Mouse (Mus musculus): ENCODE measurements around the gene Fbxo24. TPM values are rescaled to one million over a fixed set of nuclear protein-coding genes. Genes with fewer than 3 reads are reported as not detected.
"Not testable (repeated sequence)": the region's sequence is repeated elsewhere in the genome, so short reads cannot be mapped to it uniquely, and the experiment has no call there.

The Fbxo24 gene
- polyA plus RNA-seq, 1 experiment from 2014 or later: 0.23 TPM

GRCm38 (mm10) chr5:137630602-137631001 is 1.8 kb upstream of the Fbxo24 start:
- H3K4me2 ChIP-seq (ENCODE audit: low read length): peak overlapping the region; percentile 94; the same call in 1 of the 2 replicates
- H3K4me1 ChIP-seq (replicated peaks; ENCODE audit: control insufficient read depth, insufficient read depth, low read length): peaks cover 26% of the 10 kb centered on the region
- 59% methylated on average over 3 of the region's 3 CpGs for WGBS
- H3K9ac ChIP-seq (replicated peaks; ENCODE audit: low read depth, low read length): no peak overlapping the region; the same call in 1 of the 2 replicates
- no peak for ATAC-seq
- 0 out of 2 replicates have a peak, but pooled peaks cover 2% of the 10 kb centered on the region for H3K36me3 ChIP-seq (ENCODE audit: control insufficient read depth, insufficient read depth)
- no peak overlapping the region for H3K4me3 ChIP-seq (replicated peaks; ENCODE audit: low read length)
- H3K27ac ChIP-seq (ENCODE audit: low read length): no peak overlapping the region
- H3K9me3 ChIP-seq (ENCODE audit: control insufficient read depth, low read length): no peaks in the 10 kb centered on the region
- no peaks in the 10 kb centered on the region for H3K27me3 ChIP-seq (replicated peaks; ENCODE audit: control insufficient read depth, insufficient read depth, low read length)

- ATAC-seq: no peak
- Histone ChIP-seq H3K4me3 (replicated peaks; ENCODE audit: low read length) (peak overlapping the region; percentile 98), H3K36me3 (ENCODE audit: control insufficient read depth, insufficient read depth) (no peaks in the 10 kb centered on the region), H3K27ac (ENCODE audit: low read length) (no peak overlapping the region; the same call in 1 of the 2 replicates), H3K9ac (replicated peaks; ENCODE audit: low read depth, low read length) (peak overlapping the region; percentile 85), H3K9me3 (ENCODE audit: control insufficient read depth, low read length) (no peaks in the 10 kb centered on the region), H3K4me1 (replicated peaks; ENCODE audit: control insufficient read depth, insufficient read depth, low read length) (peaks cover 26% of the 10 kb centered on the region), H3K27me3 (replicated peaks; ENCODE audit: control insufficient read depth, insufficient read depth, low read length) (no peaks in the 10 kb centered on the region), H3K4me2 (ENCODE audit: low read length) (peak overlapping the region; percentile 94)
- WGBS: 22% methylated on average over 6 of the region's 6 CpGs
These were observed 1.2 kb upstream of the Fbxo24 start for GRCm38 (mm10) chr5:137629906-137630545.

- Histone ChIP-seq H3K36me3 (ENCODE audit: control insufficient read depth, insufficient read depth) (no peaks in the 10 kb centered on the region), H3K27me3 (replicated peaks; ENCODE audit: control insufficient read depth, insufficient read depth, low read length) (no peaks in the 10 kb centered on the region), H3K4me2 (ENCODE audit: low read length) (peak overlapping the region; percentile 94), H3K9me3 (ENCODE audit: control insufficient read depth, low read length) (no peaks in the 10 kb centered on the region), H3K9ac (replicated peaks; ENCODE audit: low read depth, low read length) (peak overlapping the region; percentile 85), H3K4me1 (replicated peaks; ENCODE audit: control insufficient read depth, insufficient read depth, low read length) (peaks cover 26% of the 10 kb centered on the region), H3K27ac (ENCODE audit: low read length) (peak overlapping the region; percentile 90), H3K4me3 (replicated peaks; ENCODE audit: low read length) (peak overlapping the region; percentile 98)
- peak; percentile 0; the same call in 1 of the 2 replicates for ATAC-seq
- WGBS: 0% methylated on average over 23 of the region's 23 CpGs
These were observed 512 bp upstream of the Fbxo24 start for GRCm38 (mm10) chr5:137629306-137629721.

GRCm38 (mm10) chr5:137627991-137628390 is 811 bp downstream of the Fbxo24 start:
- no peak for ATAC-seq

GRCm38 (mm10) chr5:137623937-137624530 is 4.8 kb downstream of the Fbxo24 start:
- no peak for ATAC-seq
- Histone ChIP-seq H3K27me3 (replicated peaks; ENCODE audit: control insufficient read depth, insufficient read depth, low read length) (no peaks in the 10 kb centered on the region), H3K4me3 (replicated peaks; ENCODE audit: low read length) (no peak overlapping the region), H3K27ac (ENCODE audit: low read length) (no peak overlapping the region), H3K9me3 (ENCODE audit: control insufficient read depth, low read length) (no peaks in the 10 kb centered on the region), H3K4me2 (ENCODE audit: low read length) (no peak overlapping the region), H3K4me1 (replicated peaks; ENCODE audit: control insufficient read depth, insufficient read depth, low read length) (peaks cover 5% of the 10 kb centered on the region), H3K9ac (replicated peaks; ENCODE audit: low read depth, low read length) (no peak overlapping the region), H3K36me3 (ENCODE audit: control insufficient read depth, insufficient read depth) (no peaks in the 10 kb centered on the region)
- 86% methylated on average over 11 of the region's 11 CpGs for WGBS

More at GRCm38 (mm10) chr5:137627991-137628390, 811 bp downstream of the Fbxo24 start:
- Histone ChIP-seq H3K27ac (ENCODE audit: low read length) (peak overlapping the region; percentile 94), H3K4me1 (replicated peaks; ENCODE audit: control insufficient read depth, insufficient read depth, low read length) (peaks cover 26% of the 10 kb centered on the region), H3K36me3 (ENCODE audit: control insufficient read depth, insufficient read depth) (no peaks in the 10 kb centered on the region), H3K4me3 (replicated peaks; ENCODE audit: low read length) (peak overlapping the region; percentile 77), H3K4me2 (ENCODE audit: low read length) (peak overlapping the region; percentile 84), H3K9me3 (ENCODE audit: control insufficient read depth, low read length) (no peaks in the 10 kb centered on the region), H3K9ac (replicated peaks; ENCODE audit: low read depth, low read length) (peak overlapping the region; percentile 79), H3K27me3 (replicated peaks; ENCODE audit: control insufficient read depth, insufficient read depth, low read length) (no peaks in the 10 kb centered on the region)
- WGBS: 1% methylated on average over 9 of the region's 9 CpGs

GRCm38 (mm10) chr5:137615347-137615746 is 13.5 kb downstream of the Fbxo24 start:
- Histone ChIP-seq H3K4me2 (ENCODE audit: low read length) (no peak overlapping the region), H3K9ac (replicated peaks; ENCODE audit: low read depth, low read length) (no peak overlapping the region), H3K27ac (ENCODE audit: low read length) (no peak overlapping the region), H3K4me3 (replicated peaks; ENCODE audit: low read length) (no peak overlapping the region), H3K4me1 (replicated peaks; ENCODE audit: control insufficient read depth, insufficient read depth, low read length) (no peaks in the 10 kb centered on the region), H3K27me3 (replicated peaks; ENCODE audit: control insufficient read depth, insufficient read depth, low read length) (no peaks in the 10 kb centered on the region), H3K9me3 (ENCODE audit: control insufficient read depth, low read length) (no peaks in the 10 kb centered on the region), H3K36me3 (ENCODE audit: control insufficient read depth, insufficient read depth) (no peaks in the 10 kb centered on the region)
- ATAC-seq: no peak
- WGBS: 92% methylated on average over 7 of the region's 7 CpGs

- 92% methylated on average over 2 of the region's 2 CpGs for WGBS
- not testable (repeated sequence) for H3K36me3 ChIP-seq (ENCODE audit: control insufficient read depth, insufficient read depth); ATAC-seq
These were observed 13.9 kb downstream of the Fbxo24 start for GRCm38 (mm10) chr5:137614921-137615320.

GRCm38 (mm10) chr5:137613550-137613949 is 15.3 kb downstream of the Fbxo24 start, which contains the start of gene Pcolce:
Gene Pcolce (minus strand): TSS chr5:137613784.
- no peaks in the 10 kb centered on the region for H3K36me3 ChIP-seq (ENCODE audit: control insufficient read depth, insufficient read depth)
- no peak within 1 kb of the TSS for H3K4me3 ChIP-seq (replicated peaks; ENCODE audit: low read length)
- H3K4me2 ChIP-seq (ENCODE audit: low read length): no peak within 1 kb of the TSS
- no peaks in the 10 kb centered on the region for H3K27me3 ChIP-seq (replicated peaks; ENCODE audit: control insufficient read depth, insufficient read depth, low read length)
- no peak within 1 kb of the TSS for H3K9ac ChIP-seq (replicated peaks; ENCODE audit: low read depth, low read length)
- no peak for ATAC-seq
- H3K4me1 ChIP-seq (replicated peaks; ENCODE audit: control insufficient read depth, insufficient read depth, low read length): no peaks in the 10 kb centered on the region
- H3K9me3 ChIP-seq (ENCODE audit: control insufficient read depth, low read length): no peaks in the 10 kb centered on the region
- H3K27ac ChIP-seq (ENCODE audit: low read length): no peak within 1 kb of the TSS
- WGBS: 71% methylated on average over 11 of the region's 11 CpGs

More at GRCm38 (mm10) chr5:137614921-137615320, 13.9 kb downstream of the Fbxo24 start:
- not testable (repeated sequence) for H3K27me3 ChIP-seq (replicated peaks; ENCODE audit: control insufficient read depth, insufficient read depth, low read length); H3K9me3 ChIP-seq (ENCODE audit: control insufficient read depth, low read length); H3K9ac ChIP-seq (replicated peaks; ENCODE audit: low read depth, low read length); H3K4me2 ChIP-seq (ENCODE audit: low read length); H3K4me3 ChIP-seq (replicated peaks; ENCODE audit: low read length); H3K27ac ChIP-seq (ENCODE audit: low read length); H3K4me1 ChIP-seq (replicated peaks; ENCODE audit: control insufficient read depth, insufficient read depth, low read length)

- ATAC-seq: no peak
- H3K4me3 ChIP-seq (replicated peaks; ENCODE audit: low read length): no peak overlapping the region
- H3K36me3 ChIP-seq (ENCODE audit: control insufficient read depth, insufficient read depth): no peaks in the 10 kb centered on the region
- no peaks in the 10 kb centered on the region for H3K9me3 ChIP-seq (ENCODE audit: control insufficient read depth, low read length)
- 75% methylated on average over 5 of the region's 5 CpGs for WGBS
- H3K9ac ChIP-seq (replicated peaks; ENCODE audit: low read depth, low read length): no peak overlapping the region
- no peak overlapping the region for H3K27ac ChIP-seq (ENCODE audit: low read length)
- no peak overlapping the region for H3K4me2 ChIP-seq (ENCODE audit: low read length)
- H3K4me1 ChIP-seq (replicated peaks; ENCODE audit: control insufficient read depth, insufficient read depth, low read length): no peaks in the 10 kb centered on the region
- H3K27me3 ChIP-seq (replicated peaks; ENCODE audit: control insufficient read depth, insufficient read depth, low read length): no peaks in the 10 kb centered on the region
These were observed 15.7 kb downstream of the Fbxo24 start for GRCm38 (mm10) chr5:137613076-137613475.

Measured in forebrain, embryonic 16.5 days (tissue).